Mouse (Mus musculus): ENCODE measurements around the gene Galnt15. TPM values are rescaled to one million over a fixed set of nuclear protein-coding genes. Genes with fewer than 3 reads are reported as not detected.

Gene Galnt15
- polyA plus RNA-seq, 1 experiment from 2014 or later = 0.01 TPM

GRCm38 (mm10) chr14:32053895-32054294, 25.1 kb downstream of the Galnt15 start:
- Histone ChIP-seq H3K4me1 (ENCODE audit: control insufficient read depth, low read depth, low read length) (no peaks in the 10 kb centered on the region), H3K4me2 (ENCODE audit: low read depth, low read length) (no peak overlapping the region)

GRCm38 (mm10) chr14:32054788-32055187, 26.0 kb downstream of the Galnt15 start:
- H3K9me3 ChIP-seq (replicated peaks; ENCODE audit: control insufficient read depth, low read length) = no peaks in the 10 kb centered on the region
- H3K4me3 ChIP-seq (ENCODE audit: low read depth, low read length) = no peak overlapping the region
- ATAC-seq (ENCODE audit: low read depth) = no peak
- no peaks in the 10 kb centered on the region for H3K27me3 ChIP-seq (ENCODE audit: control insufficient read depth, insufficient read depth, low read depth, low read length)
- H3K27ac ChIP-seq (ENCODE audit: low read length) = no peak overlapping the region
- WGBS (ENCODE audit: insufficient replicate concordance) = 63% methylated on average over 10 of the region's 10 CpGs
- no peaks in the 10 kb centered on the region for H3K4me1 ChIP-seq (ENCODE audit: control insufficient read depth, low read depth, low read length)
- H3K36me3 ChIP-seq (ENCODE audit: control insufficient read depth, insufficient read depth) = no peaks in the 10 kb centered on the region
- no peak overlapping the region for H3K4me2 ChIP-seq (ENCODE audit: low read depth, low read length)
- no peak overlapping the region for H3K9ac ChIP-seq (ENCODE audit: low read depth, low read length)

More at GRCm38 (mm10) chr14:32053895-32054294, 25.1 kb downstream of the Galnt15 start:
- Histone ChIP-seq H3K9ac (ENCODE audit: low read depth, low read length) (no peak overlapping the region), H3K27me3 (ENCODE audit: control insufficient read depth, insufficient read depth, low read depth, low read length) (no peaks in the 10 kb centered on the region), H3K9me3 (replicated peaks; ENCODE audit: control insufficient read depth, low read length) (no peaks in the 10 kb centered on the region), H3K4me3 (ENCODE audit: low read depth, low read length) (no peak overlapping the region), H3K36me3 (ENCODE audit: control insufficient read depth, insufficient read depth) (no peaks in the 10 kb centered on the region), H3K27ac (ENCODE audit: low read length) (no peak overlapping the region)
- ATAC-seq (ENCODE audit: low read depth) = no peak
- WGBS (ENCODE audit: insufficient replicate concordance) = 38% methylated on average over 5 of the region's 5 CpGs

DNA sequence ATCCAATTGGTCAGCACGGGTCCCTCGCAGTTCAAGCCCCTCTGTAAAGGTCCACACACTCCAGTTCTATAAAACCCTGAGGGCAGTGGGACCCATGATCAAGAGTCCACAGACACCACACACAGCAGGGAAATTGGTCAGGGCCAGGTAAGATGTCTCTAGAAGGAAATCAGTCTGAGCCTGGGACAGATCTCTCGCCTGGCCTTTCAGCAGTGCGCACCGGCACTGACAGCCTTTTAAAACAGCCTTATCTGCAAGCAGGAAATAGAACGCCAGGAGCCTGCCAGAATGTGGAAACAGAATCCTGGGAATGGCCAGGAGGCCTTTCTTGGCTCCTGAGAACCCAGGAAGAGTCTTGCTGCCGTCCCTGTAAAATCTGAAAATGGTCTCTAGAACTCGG, 27.0 kb downstream of the Galnt15 start:
- H3K9ac ChIP-seq (ENCODE audit: low read depth, low read length) = no peak overlapping the region
- H3K4me1 ChIP-seq (ENCODE audit: control insufficient read depth, low read depth, low read length) = no peaks in the 10 kb centered on the region
- H3K27me3 ChIP-seq (ENCODE audit: control insufficient read depth, insufficient read depth, low read depth, low read length) = no peaks in the 10 kb centered on the region
- no peak overlapping the region for H3K4me3 ChIP-seq (ENCODE audit: low read depth, low read length)
- H3K36me3 ChIP-seq (ENCODE audit: control insufficient read depth, insufficient read depth) = no peaks in the 10 kb centered on the region
- no peak overlapping the region for H3K27ac ChIP-seq (ENCODE audit: low read length)
- H3K4me2 ChIP-seq (ENCODE audit: low read depth, low read length) = no peak overlapping the region
- 61% methylated on average over 8 of the region's 8 CpGs for WGBS (ENCODE audit: insufficient replicate concordance)
- H3K9me3 ChIP-seq (replicated peaks; ENCODE audit: control insufficient read depth, low read length) = no peaks in the 10 kb centered on the region
- no peak for ATAC-seq (ENCODE audit: low read depth)

DNA sequence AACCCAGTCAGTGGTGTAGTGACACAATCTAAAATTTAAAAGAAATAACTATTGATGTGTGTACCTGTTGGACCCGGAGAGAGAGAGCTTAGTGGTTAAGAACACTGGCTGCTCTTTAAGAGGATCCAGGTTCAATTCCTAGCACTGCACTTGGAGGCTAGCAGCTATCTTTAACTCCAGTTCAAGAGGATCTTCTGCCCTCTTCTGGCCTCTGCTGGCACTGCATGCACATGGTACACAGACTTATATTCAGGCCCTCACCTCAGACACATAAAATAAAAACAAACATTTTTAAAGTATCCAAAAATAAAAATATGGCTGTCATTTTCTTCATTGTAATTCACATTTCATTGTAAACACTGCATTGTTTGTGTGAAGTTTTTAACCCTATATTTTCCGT, 27.9 kb downstream of the Galnt15 start:
- no peaks in the 10 kb centered on the region for H3K4me1 ChIP-seq (ENCODE audit: control insufficient read depth, low read depth, low read length)
- no peak overlapping the region for H3K4me2 ChIP-seq (ENCODE audit: low read depth, low read length)
- H3K9ac ChIP-seq (ENCODE audit: low read depth, low read length) = no peak overlapping the region
- no peaks in the 10 kb centered on the region for H3K9me3 ChIP-seq (replicated peaks; ENCODE audit: control insufficient read depth, low read length)
- WGBS (ENCODE audit: insufficient replicate concordance) = 73% methylated on average over 2 of the region's 2 CpGs
- no peak overlapping the region for H3K27ac ChIP-seq (ENCODE audit: low read length)
- no peaks in the 10 kb centered on the region for H3K27me3 ChIP-seq (ENCODE audit: control insufficient read depth, insufficient read depth, low read depth, low read length)
- no peak for ATAC-seq (ENCODE audit: low read depth)
- H3K4me3 ChIP-seq (ENCODE audit: low read depth, low read length) = no peak overlapping the region
- no peaks in the 10 kb centered on the region for H3K36me3 ChIP-seq (ENCODE audit: control insufficient read depth, insufficient read depth)

DNA sequence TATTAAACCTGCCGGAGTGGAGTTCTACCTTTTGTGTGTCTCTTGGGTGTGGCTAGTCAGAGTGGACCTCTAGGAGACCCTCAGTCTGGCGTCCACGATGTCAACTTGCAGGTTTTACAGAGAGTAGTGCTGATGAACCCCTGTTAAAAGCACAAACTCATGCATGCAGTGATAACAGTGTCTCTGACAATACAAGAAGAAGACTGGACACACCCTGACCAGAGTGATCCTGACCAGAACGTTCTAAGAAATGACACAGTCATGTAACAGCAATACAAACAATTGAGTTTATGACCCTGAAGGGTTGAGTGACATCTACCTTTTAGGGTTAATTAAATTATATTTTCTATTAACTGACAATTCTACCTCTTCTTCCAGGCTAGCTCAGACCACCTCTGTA, 28.9 kb downstream of the Galnt15 start:
- H3K4me2 ChIP-seq (ENCODE audit: low read depth, low read length) = no peak overlapping the region
- H3K27me3 ChIP-seq (ENCODE audit: control insufficient read depth, insufficient read depth, low read depth, low read length) = no peaks in the 10 kb centered on the region
- ATAC-seq (ENCODE audit: low read depth) = no peak
- no peak overlapping the region for H3K4me3 ChIP-seq (ENCODE audit: low read depth, low read length)
- no peaks in the 10 kb centered on the region for H3K9me3 ChIP-seq (replicated peaks; ENCODE audit: control insufficient read depth, low read length)
- WGBS (ENCODE audit: insufficient replicate concordance) = 54% methylated on average over 4 of the region's 4 CpGs
- no peaks in the 10 kb centered on the region for H3K4me1 ChIP-seq (ENCODE audit: control insufficient read depth, low read depth, low read length)
- no peaks in the 10 kb centered on the region for H3K36me3 ChIP-seq (ENCODE audit: control insufficient read depth, insufficient read depth)
- no peak overlapping the region for H3K9ac ChIP-seq (ENCODE audit: low read depth, low read length)
- no peak overlapping the region for H3K27ac ChIP-seq (ENCODE audit: low read length)

- H3K36me3 ChIP-seq (ENCODE audit: control insufficient read depth, insufficient read depth) = no peaks in the 10 kb centered on the region
- WGBS (ENCODE audit: insufficient replicate concordance) = 70% methylated on average over 4 of the region's 4 CpGs
- H3K4me2 ChIP-seq (ENCODE audit: low read depth, low read length) = no peak overlapping the region
- H3K4me3 ChIP-seq (ENCODE audit: low read depth, low read length) = no peak overlapping the region
- H3K9ac ChIP-seq (ENCODE audit: low read depth, low read length) = no peak overlapping the region
- H3K27me3 ChIP-seq (ENCODE audit: control insufficient read depth, insufficient read depth, low read depth, low read length) = no peaks in the 10 kb centered on the region
- H3K4me1 ChIP-seq (ENCODE audit: control insufficient read depth, low read depth, low read length) = no peaks in the 10 kb centered on the region
- ATAC-seq (ENCODE audit: low read depth) = no peak
- H3K9me3 ChIP-seq (replicated peaks; ENCODE audit: control insufficient read depth, low read length) = no peaks in the 10 kb centered on the region
- no peak overlapping the region for H3K27ac ChIP-seq (ENCODE audit: low read length)
These were observed 32.6 kb downstream of the Galnt15 start for GRCm38 (mm10) chr14:32061398-32061797.

GRCm38 (mm10) chr14:32072807-32073206, 44.0 kb downstream of the Galnt15 start:
- no peak for ATAC-seq (ENCODE audit: low read depth)
- Histone ChIP-seq H3K4me2 (ENCODE audit: low read depth, low read length) (no peak overlapping the region), H3K36me3 (ENCODE audit: control insufficient read depth, insufficient read depth) (no peaks in the 10 kb centered on the region), H3K27me3 (ENCODE audit: control insufficient read depth, insufficient read depth, low read depth, low read length) (no peaks in the 10 kb centered on the region), H3K27ac (ENCODE audit: low read length) (no peak overlapping the region), H3K4me3 (ENCODE audit: low read depth, low read length) (no peak overlapping the region), H3K9me3 (replicated peaks; ENCODE audit: control insufficient read depth, low read length) (no peaks in the 10 kb centered on the region), H3K4me1 (ENCODE audit: control insufficient read depth, low read depth, low read length) (no peaks in the 10 kb centered on the region; the same call in 1 of the 2 replicates), H3K9ac (ENCODE audit: low read depth, low read length) (no peak overlapping the region)

- no peak overlapping the region for H3K4me2 ChIP-seq (ENCODE audit: low read depth, low read length)
- H3K9ac ChIP-seq (ENCODE audit: low read depth, low read length) = no peak overlapping the region
- no peaks in the 10 kb centered on the region for H3K9me3 ChIP-seq (replicated peaks; ENCODE audit: control insufficient read depth, low read length)
- no peaks in the 10 kb centered on the region for H3K27me3 ChIP-seq (ENCODE audit: control insufficient read depth, insufficient read depth, low read depth, low read length)
- H3K36me3 ChIP-seq (ENCODE audit: control insufficient read depth, insufficient read depth) = no peaks in the 10 kb centered on the region
- no peak for ATAC-seq (ENCODE audit: low read depth)
- WGBS (ENCODE audit: insufficient replicate concordance) = 24% methylated on average over 8 of the region's 8 CpGs
- H3K27ac ChIP-seq (ENCODE audit: low read length) = no peak overlapping the region
- H3K4me1 ChIP-seq (ENCODE audit: control insufficient read depth, low read depth, low read length) = no peaks in the 10 kb centered on the region; the same call in 1 of the 2 replicates
- no peak overlapping the region for H3K4me3 ChIP-seq (ENCODE audit: low read depth, low read length)
These were observed 44.5 kb downstream of the Galnt15 start for GRCm38 (mm10) chr14:32073211-32073685.

DNA sequence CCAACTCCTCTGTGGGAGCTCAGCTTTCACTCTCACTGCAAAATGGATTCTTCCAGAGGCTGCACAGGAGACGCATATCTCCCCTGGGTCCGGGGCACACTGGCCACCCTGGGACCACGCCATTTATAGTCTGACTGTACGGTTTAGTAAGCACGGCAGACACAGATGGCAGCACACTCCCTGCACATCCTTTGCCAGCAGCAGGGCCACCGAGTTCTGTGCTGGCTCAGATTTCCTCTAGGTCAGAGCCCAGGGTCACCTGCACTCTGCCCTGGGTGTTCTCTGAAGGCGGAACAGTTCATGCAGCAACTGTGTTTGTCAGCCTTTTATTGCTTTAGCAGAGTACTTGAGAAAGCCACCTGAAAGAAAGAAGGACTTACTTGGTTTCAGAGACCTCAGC, 45.1 kb downstream of the Galnt15 start:
- no peaks in the 10 kb centered on the region; the same call in 1 of the 2 replicates for H3K4me1 ChIP-seq (ENCODE audit: control insufficient read depth, low read depth, low read length)
- H3K4me3 ChIP-seq (ENCODE audit: low read depth, low read length) = no peak overlapping the region
- 59% methylated on average over 7 of the region's 7 CpGs for WGBS (ENCODE audit: insufficient replicate concordance)
- no peak overlapping the region for H3K4me2 ChIP-seq (ENCODE audit: low read depth, low read length)
- no peaks in the 10 kb centered on the region for H3K36me3 ChIP-seq (ENCODE audit: control insufficient read depth, insufficient read depth)
- no peak overlapping the region for H3K27ac ChIP-seq (ENCODE audit: low read length)
- ATAC-seq (ENCODE audit: low read depth) = 0 out of 2 replicates have a peak, but pooled peaks have one; percentile 11
- no peak overlapping the region for H3K9ac ChIP-seq (ENCODE audit: low read depth, low read length)
- no peaks in the 10 kb centered on the region for H3K9me3 ChIP-seq (replicated peaks; ENCODE audit: control insufficient read depth, low read length)
- H3K27me3 ChIP-seq (ENCODE audit: control insufficient read depth, insufficient read depth, low read depth, low read length) = no peaks in the 10 kb centered on the region

Measured in liver, embryonic 16.5 days (tissue).